Mouse (Mus musculus) heart, postnatal 0 days (tissue): Measurements from ENCODE around the gene Pcbp4. TPM values are rescaled to one million over a fixed set of nuclear protein-coding genes. Genes with fewer than 3 reads are reported as not detected.

Experiments used
- ATAC-seq: fragments of 200-750 bp; cut with Nextera tagmentation; 2 replicates; pipeline ENCODE4 v1.8.0; 2017; ENCODE audit warnings: low read depth, moderate number of reproducible peaks, moderate library complexity; ENCODE audit not compliant: insufficient read depth
- DNase-seq: peaks from one replicate; pipeline ENCODE4 v3.0.0-alpha.2; 2016; ENCODE audit warnings: low spot score
- H3K27ac ChIP-seq: fragments of 300-500 bp; sonication (generic); 2 replicates; pipeline ENCODE4 v1.5.1; 2014; ENCODE audit warnings: low read depth, mild to moderate bottlenecking
- H3K27me3 ChIP-seq: fragments of 300-500 bp; sonication (generic); 2 replicates; pipeline ENCODE4 v1.6.1; 2014; ENCODE audit warnings: low read length, mixed read lengths; ENCODE audit not compliant: control insufficient read depth, insufficient read depth
- H3K36me3 ChIP-seq: fragments of 300-500 bp; sonication (generic); replicated peaks from 2 replicates; pipeline ENCODE4 v1.6.1; 2014; ENCODE audit warnings: low read length, mixed read lengths; ENCODE audit not compliant: control insufficient read depth, insufficient read depth
- H3K4me1 ChIP-seq: fragments of 300-500 bp; sonication (generic); 2 replicates; pipeline ENCODE4 v1.6.1; 2014; ENCODE audit warnings: antibody characterized with exemption; ENCODE audit not compliant: control insufficient read depth, insufficient read depth
- H3K4me2 ChIP-seq: fragments of 300-500 bp; sonication (generic); 2 replicates; pipeline ENCODE4 v1.6.1; 2014; ENCODE audit warnings: low read depth, mild to moderate bottlenecking, low read length, moderate library complexity
- H3K4me3 ChIP-seq: fragments of 300-500 bp; sonication (generic); 2 replicates; pipeline ENCODE4 v1.5.1; 2014; ENCODE audit warnings: low read depth, low read length
- H3K9ac ChIP-seq: fragments of 300-500 bp; sonication (generic); replicated peaks from 2 replicates; pipeline ENCODE4 v1.6.1; 2014; ENCODE audit warnings: low read depth, low read length, mixed read lengths
- H3K9me3 ChIP-seq: fragments of 300-500 bp; sonication (generic); replicated peaks from 2 replicates; pipeline ENCODE4 v1.6.1; 2016; ENCODE audit warnings: low read length; ENCODE audit not compliant: control insufficient read depth
- CTCF ChIP-seq: IDR thresholded peaks from 2 replicates; pipeline ENCODE4 v1.5.1; 2016; ENCODE audit warnings: antibody characterized with exemption, control low read depth, low read depth
- EP300 ChIP-seq: IDR thresholded peaks from 2 replicates; pipeline ENCODE4 v1.6.1; 2016; ENCODE audit warnings: antibody characterized with exemption, low read depth
- WGBS: fragments of 180-500 bp; shearing (Covaris S2); extraction: QIAGEN DNeasy Blood & Tissue Kit; methylation state at CpG from one replicate; pipeline ENCODE4 v1.1.7; 2014; 5-methylcytosine and 5-hydroxymethylcytosine counted together
- polyA plus RNA-seq: library from polyadenylated mRNA; unstranded; fragments of >200 nt; fragmentation: Nextera tagmentation; extraction: Ambion mirVana; gene quantifications from 2 replicates; pipeline ENCODE4 v1.2.1, GENCODE M21; 2015
- total RNA-seq: library from RNA; depleted of rRNA; stranded (reverse); fragments of >200 nt; gene quantifications from 2 replicates; pipeline ENCODE4 v1.2.3, GENCODE M21; 2014; ENCODE audit warnings: low replicate concordance

Pcbp4 gene
- total and polyA plus RNA-seq, 2 experiments from 2014 or later: 44.1 to 157 TPM

DNA sequence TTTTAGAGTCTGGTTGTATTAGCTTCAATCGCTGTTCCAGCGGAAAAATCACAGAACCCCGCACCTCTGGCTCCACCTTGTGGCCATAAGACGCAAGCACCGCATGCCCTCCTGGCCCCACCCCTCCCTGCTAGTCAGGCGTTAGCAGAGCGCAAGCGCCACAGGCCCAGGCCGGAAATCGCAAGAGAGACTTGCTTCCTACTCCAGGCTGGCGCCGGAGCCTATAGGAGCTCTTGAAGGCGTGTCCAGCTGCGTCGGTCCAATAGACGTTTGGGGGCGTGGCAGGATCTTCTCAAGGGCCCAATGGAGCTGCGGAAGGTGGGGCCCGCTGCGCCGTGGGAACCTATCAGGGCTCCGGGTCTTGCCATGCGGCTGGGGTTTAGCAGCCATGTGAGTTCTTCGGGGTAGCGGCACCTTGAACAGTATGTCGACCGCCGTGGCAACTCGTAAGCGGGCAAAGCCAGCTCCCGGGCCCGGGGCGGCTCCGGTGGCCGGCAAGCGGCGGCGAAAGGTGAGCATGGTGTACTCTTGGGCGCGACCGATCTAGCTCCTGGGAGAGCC, 23.9 kb downstream of the Pcbp4 start, which contains the start of gene Parp3:
TSS of gene Parp3 (minus strand) at position 26 of the 561 bp plus-strand sequence.
- TF ChIP-seq EP300: peak; percentile 79; the same call in 1 of the 2 replicates
- TF ChIP-seq CTCF: peak; percentile 98
- Histone ChIP-seq H3K9me3 (no peaks in the 10 kb centered on the region), H3K4me3 (peak within 1 kb of the TSS; percentile 53), H3K36me3 (peaks cover 14% of the 10 kb centered on the region), H3K4me1 (peaks cover 32% of the 10 kb centered on the region), H3K27me3 (no peaks in the 10 kb centered on the region), H3K27ac (peak within 1 kb of the TSS; percentile 74), H3K4me2 (peak within 1 kb of the TSS; percentile 80), H3K9ac (peak within 1 kb of the TSS; percentile 46)
- under 1% methylated on average over 41 of the region's 41 CpGs for WGBS
- peak; percentile 97 for ATAC-seq
- peak; percentile 100 for DNase-seq

DNA sequence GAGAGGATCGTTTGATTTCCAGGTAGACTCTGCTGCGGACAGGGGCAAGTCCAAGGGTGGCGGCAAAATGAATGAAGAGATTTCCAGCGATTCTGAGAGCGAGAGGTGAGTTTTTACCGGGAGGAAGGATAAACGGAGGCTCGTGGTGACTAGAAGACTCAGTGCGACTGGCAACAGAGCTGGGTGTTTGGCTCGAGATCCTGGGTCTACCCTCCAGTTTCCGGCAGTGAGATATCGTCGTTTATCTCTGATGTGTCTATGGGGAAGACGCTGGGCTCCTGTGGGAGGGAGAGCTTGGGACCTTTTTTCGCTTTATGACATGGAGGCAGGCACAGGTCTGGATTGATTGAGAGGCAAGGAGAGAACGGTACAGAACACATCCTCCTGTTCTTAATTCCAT, 24.6 kb downstream of the Pcbp4 start:
- Histone ChIP-seq H3K4me1 (peaks cover 32% of the 10 kb centered on the region), H3K27ac (peak overlapping the region; percentile 51; the same call in 1 of the 2 replicates), H3K4me3 (peak overlapping the region; percentile 53), H3K4me2 (peak overlapping the region; percentile 80), H3K36me3 (peaks cover 16% of the 10 kb centered on the region), H3K9me3 (no peaks in the 10 kb centered on the region), H3K9ac (peak overlapping the region; percentile 46), H3K27me3 (no peaks in the 10 kb centered on the region)
- TF ChIP-seq CTCF (no peak), EP300 (no peak)
- DNase-seq (no peak), ATAC-seq (no peak)
- WGBS: 1% methylated on average over 16 of the region's 16 CpGs

DNA sequence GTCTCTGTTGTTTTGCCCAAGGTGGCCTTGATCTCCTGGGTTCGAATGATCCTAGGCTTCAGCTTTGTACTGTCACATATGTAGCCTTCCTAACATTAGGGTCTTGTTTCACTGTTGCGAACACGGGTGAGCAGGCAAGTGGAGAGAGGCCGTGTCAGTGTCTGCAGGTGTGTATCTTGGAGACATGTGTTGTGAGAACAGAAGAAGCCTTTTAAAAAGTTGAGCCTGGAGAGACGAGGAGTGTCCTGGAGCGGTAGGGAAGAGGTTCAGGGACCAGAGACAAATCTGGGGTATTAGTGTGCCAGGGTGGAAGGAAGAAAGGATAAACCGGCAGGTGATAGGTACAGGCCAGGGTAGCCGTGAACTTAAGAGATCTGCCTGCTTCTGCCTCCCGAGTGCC, 25.0 kb downstream of the Pcbp4 start:
- Histone ChIP-seq H3K9me3 (no peaks in the 10 kb centered on the region), H3K4me1 (peaks cover 32% of the 10 kb centered on the region), H3K4me2 (peak overlapping the region; percentile 80), H3K4me3 (peak overlapping the region; percentile 53), H3K27ac (no peak overlapping the region), H3K9ac (no peak overlapping the region), H3K36me3 (peaks cover 21% of the 10 kb centered on the region), H3K27me3 (no peaks in the 10 kb centered on the region)
- 74% methylated on average over 9 of the region's 9 CpGs for WGBS
- TF ChIP-seq EP300 (no peak), CTCF (no peak)
- ATAC-seq (no peak), DNase-seq (no peak)

DNA sequence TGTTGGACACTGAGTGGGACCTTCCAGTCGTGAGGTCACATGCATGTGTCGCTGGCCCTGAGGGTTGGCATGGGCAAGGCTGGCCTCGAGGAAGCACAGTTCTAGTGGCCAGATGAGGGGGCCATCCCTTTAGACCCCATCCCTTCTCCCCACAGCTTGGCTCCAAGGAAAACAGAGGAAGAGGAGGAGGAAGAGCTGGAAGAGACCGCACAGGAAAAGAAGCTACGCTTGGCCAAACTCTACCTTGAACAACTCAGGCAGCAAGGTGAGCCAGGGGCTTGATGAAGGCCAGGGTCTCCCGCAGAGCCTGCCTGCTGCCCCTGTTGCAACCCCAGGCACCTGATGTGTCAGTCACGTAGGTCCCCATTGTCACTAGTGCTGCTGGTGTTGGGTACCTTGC, 27.4 kb downstream of the Pcbp4 start:
- H3K36me3 ChIP-seq: peaks cover 43% of the 10 kb centered on the region
- DNase-seq: no peak
- H3K27ac ChIP-seq: no peak overlapping the region

DNA sequence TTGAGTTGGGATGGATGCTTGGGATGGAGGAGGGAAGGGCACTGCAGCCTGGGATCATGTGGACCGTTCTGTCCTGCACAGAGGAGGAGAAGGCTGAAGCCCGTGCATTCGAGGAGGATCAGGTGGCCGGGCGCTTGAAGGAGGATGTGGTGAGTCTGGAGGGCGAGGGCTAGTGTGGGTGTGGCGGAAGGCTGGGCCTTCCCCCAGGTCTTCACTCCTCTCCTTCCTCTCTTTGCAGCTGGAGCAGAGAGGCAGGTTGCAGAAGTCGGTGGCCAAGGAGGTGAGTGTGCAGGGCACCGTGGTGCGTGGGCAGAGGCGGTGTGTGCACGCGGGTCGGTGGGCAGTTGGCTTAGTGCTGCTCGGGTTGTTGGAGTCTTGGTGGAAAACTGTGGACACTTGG, 28.0 kb downstream of the Pcbp4 start:
- Histone ChIP-seq H3K4me1 (peaks cover 17% of the 10 kb centered on the region), H3K36me3 (peaks cover 49% of the 10 kb centered on the region), H3K4me2 (no peak overlapping the region), H3K27ac (no peak overlapping the region), H3K9me3 (no peaks in the 10 kb centered on the region), H3K4me3 (no peak overlapping the region), H3K27me3 (no peaks in the 10 kb centered on the region), H3K9ac (no peak overlapping the region)
- WGBS: 93% methylated on average over 15 of the region's 15 CpGs
- DNase-seq (no peak), ATAC-seq (no peak)
- TF ChIP-seq CTCF (no peak), EP300 (no peak)

More for the DNA sequence above, 27.4 kb downstream of the Pcbp4 start:
- H3K4me1 ChIP-seq: peaks cover 21% of the 10 kb centered on the region
- TF ChIP-seq CTCF (no peak), EP300 (no peak)
- ATAC-seq: no peak
- H3K9me3 ChIP-seq: no peaks in the 10 kb centered on the region
- WGBS: 85% methylated on average over 7 of the region's 7 CpGs
- H3K4me2 ChIP-seq: no peak overlapping the region
- H3K9ac ChIP-seq: no peak overlapping the region
- H3K4me3 ChIP-seq: no peak overlapping the region
- H3K27me3 ChIP-seq: no peaks in the 10 kb centered on the region

DNA sequence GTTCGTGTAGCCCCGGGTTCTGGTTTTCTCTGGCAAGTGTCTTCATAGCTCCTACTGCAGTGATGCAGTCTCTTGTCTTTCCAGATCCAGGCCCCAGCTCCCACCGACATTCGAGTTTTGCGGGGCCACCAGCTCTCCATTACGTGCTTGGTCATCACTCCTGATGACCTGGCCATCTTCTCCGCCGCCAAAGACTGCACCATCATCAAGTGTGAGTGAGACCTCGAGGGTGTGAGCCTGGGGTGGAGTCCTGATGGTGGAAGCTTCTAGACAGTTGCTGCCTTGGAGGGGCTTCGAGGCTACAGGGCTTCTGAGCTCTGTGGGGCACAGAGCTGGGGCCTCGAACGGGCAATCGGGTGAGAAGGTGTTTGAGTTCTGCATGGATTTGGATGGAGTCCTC, 28.6 kb downstream of the Pcbp4 start:
- no peak for TF ChIP-seq CTCF
- TF ChIP-seq EP300: no peak
- ATAC-seq (no peak), DNase-seq (no peak)
- Histone ChIP-seq H3K4me2 (no peak overlapping the region), H3K27ac (no peak overlapping the region), H3K36me3 (peaks cover 49% of the 10 kb centered on the region), H3K27me3 (no peaks in the 10 kb centered on the region), H3K9ac (no peak overlapping the region), H3K4me3 (no peak overlapping the region), H3K9me3 (no peaks in the 10 kb centered on the region), H3K4me1 (peaks cover 12% of the 10 kb centered on the region; the same call in 1 of the 2 replicates)
- WGBS: 89% methylated on average over 13 of the region's 13 CpGs
